Mouse (Mus musculus): ENCODE data around the gene Ywhae. TPM values are rescaled to one million over a fixed set of nuclear protein-coding genes. Genes with fewer than 3 reads are reported as not detected.

Gene Ywhae
- polyA plus RNA-seq, 1 experiment = 337 TPM

- Histone ChIP-seq H3K27ac (ENCODE audit: insufficient read depth, low read depth, low read length) (no peak overlapping the region), H3K4me3 (ENCODE audit: insufficient read depth, low read length) (no peak overlapping the region), H3K4me1 (ENCODE audit: control insufficient read depth, insufficient read depth, low read length) (peaks cover 22% of the 10 kb centered on the region)
- no peak for TF ChIP-seq CTCF (IDR thresholded peaks at IDR 0.05; ENCODE audit: low read depth, low read length)
- no peak for TF ChIP-seq POLR2A (IDR thresholded peaks at IDR 0.05; ENCODE audit: borderline replicate concordance, low read depth, low read length)
Measured at GRCm38 (mm10) chr11:75736978-75737377, 4.3 kb downstream of the Ywhae start.

- peaks cover 19% of the 10 kb centered on the region for H3K4me1 ChIP-seq (ENCODE audit: control insufficient read depth, insufficient read depth, low read length)
- H3K4me3 ChIP-seq (ENCODE audit: insufficient read depth, low read length) = no peak overlapping the region
- H3K27ac ChIP-seq (ENCODE audit: insufficient read depth, low read depth, low read length) = no peak overlapping the region
- TF ChIP-seq POLR2A (IDR thresholded peaks at IDR 0.05; ENCODE audit: borderline replicate concordance, low read depth, low read length) (no peak), CTCF (IDR thresholded peaks at IDR 0.05; ENCODE audit: low read depth, low read length) (no peak)
Measured at GRCm38 (mm10) chr11:75737806-75738476, 5.3 kb downstream of the Ywhae start.

- TF ChIP-seq POLR2A (IDR thresholded peaks at IDR 0.05; ENCODE audit: borderline replicate concordance, low read depth, low read length) = no peak
- no peak for TF ChIP-seq CTCF (IDR thresholded peaks at IDR 0.05; ENCODE audit: low read depth, low read length)
- H3K27ac ChIP-seq (ENCODE audit: insufficient read depth, low read depth, low read length) = no peak overlapping the region
- H3K4me3 ChIP-seq (ENCODE audit: insufficient read depth, low read length) = no peak overlapping the region
- peaks cover 19% of the 10 kb centered on the region for H3K4me1 ChIP-seq (ENCODE audit: control insufficient read depth, insufficient read depth, low read length)
Measured at GRCm38 (mm10) chr11:75738477-75738821, 5.8 kb downstream of the Ywhae start.

- H3K4me1 ChIP-seq (ENCODE audit: control insufficient read depth, insufficient read depth, low read length) = peaks cover 19% of the 10 kb centered on the region
Measured at GRCm38 (mm10) chr11:75740204-75740603, 7.5 kb downstream of the Ywhae start.

GRCm38 (mm10) chr11:75741615-75742014, 8.9 kb downstream of the Ywhae start:
- Histone ChIP-seq H3K4me1 (ENCODE audit: control insufficient read depth, insufficient read depth, low read length) (peaks cover 17% of the 10 kb centered on the region), H3K27ac (ENCODE audit: insufficient read depth, low read depth, low read length) (no peak overlapping the region), H3K4me3 (ENCODE audit: insufficient read depth, low read length) (no peak overlapping the region)
- no peak for TF ChIP-seq CTCF (IDR thresholded peaks at IDR 0.05; ENCODE audit: low read depth, low read length)
- TF ChIP-seq POLR2A (IDR thresholded peaks at IDR 0.05; ENCODE audit: borderline replicate concordance, low read depth, low read length) = no peak

More at GRCm38 (mm10) chr11:75740204-75740603, 7.5 kb downstream of the Ywhae start:
- TF ChIP-seq POLR2A (IDR thresholded peaks at IDR 0.05; ENCODE audit: borderline replicate concordance, low read depth, low read length) (no peak), CTCF (IDR thresholded peaks at IDR 0.05; ENCODE audit: low read depth, low read length) (no peak)
- H3K4me3 ChIP-seq (ENCODE audit: insufficient read depth, low read length) = no peak overlapping the region
- no peak overlapping the region for H3K27ac ChIP-seq (ENCODE audit: insufficient read depth, low read depth, low read length)

- peaks cover 11% of the 10 kb centered on the region for H3K4me1 ChIP-seq (ENCODE audit: control insufficient read depth, insufficient read depth, low read length)
- no peak for TF ChIP-seq CTCF (IDR thresholded peaks at IDR 0.05; ENCODE audit: low read depth, low read length)
- TF ChIP-seq POLR2A (IDR thresholded peaks at IDR 0.05; ENCODE audit: borderline replicate concordance, low read depth, low read length) = no peak
Measured at GRCm38 (mm10) chr11:75744761-75745160, 12.1 kb downstream of the Ywhae start.

GRCm38 (mm10) chr11:75750537-75750936, 17.9 kb downstream of the Ywhae start:
- peaks cover 11% of the 10 kb centered on the region for H3K4me1 ChIP-seq (ENCODE audit: control insufficient read depth, insufficient read depth, low read length)
- no peak overlapping the region for H3K27ac ChIP-seq (ENCODE audit: insufficient read depth, low read depth, low read length)
- H3K4me3 ChIP-seq (ENCODE audit: insufficient read depth, low read length) = no peak overlapping the region
- TF ChIP-seq CTCF (IDR thresholded peaks at IDR 0.05; ENCODE audit: low read depth, low read length) = no peak
- TF ChIP-seq POLR2A (IDR thresholded peaks at IDR 0.05; ENCODE audit: borderline replicate concordance, low read depth, low read length) = no peak

More at GRCm38 (mm10) chr11:75744761-75745160, 12.1 kb downstream of the Ywhae start:
- H3K4me3 ChIP-seq (ENCODE audit: insufficient read depth, low read length) = no peak overlapping the region
- no peak overlapping the region for H3K27ac ChIP-seq (ENCODE audit: insufficient read depth, low read depth, low read length)

GRCm38 (mm10) chr11:75751082-75751481, 18.4 kb downstream of the Ywhae start:
- H3K4me3 ChIP-seq (ENCODE audit: insufficient read depth, low read length) = no peak overlapping the region
- H3K27ac ChIP-seq (ENCODE audit: insufficient read depth, low read depth, low read length) = no peak overlapping the region
- no peak for TF ChIP-seq CTCF (IDR thresholded peaks at IDR 0.05; ENCODE audit: low read depth, low read length)
- TF ChIP-seq POLR2A (IDR thresholded peaks at IDR 0.05; ENCODE audit: borderline replicate concordance, low read depth, low read length) = no peak
- peaks cover 15% of the 10 kb centered on the region for H3K4me1 ChIP-seq (ENCODE audit: control insufficient read depth, insufficient read depth, low read length)

GRCm38 (mm10) chr11:75756687-75757086, 24.0 kb downstream of the Ywhae start:
- no peak for TF ChIP-seq CTCF (IDR thresholded peaks at IDR 0.05; ENCODE audit: low read depth, low read length)
- TF ChIP-seq POLR2A (IDR thresholded peaks at IDR 0.05; ENCODE audit: borderline replicate concordance, low read depth, low read length) = no peak
- H3K4me1 ChIP-seq (ENCODE audit: control insufficient read depth, insufficient read depth, low read length) = peaks cover 19% of the 10 kb centered on the region
- no peak overlapping the region for H3K4me3 ChIP-seq (ENCODE audit: insufficient read depth, low read length)
- no peak overlapping the region for H3K27ac ChIP-seq (ENCODE audit: insufficient read depth, low read depth, low read length)

GRCm38 (mm10) chr11:75758553-75758952, 25.9 kb downstream of the Ywhae start:
- H3K4me1 ChIP-seq (ENCODE audit: control insufficient read depth, insufficient read depth, low read length) = peaks cover 19% of the 10 kb centered on the region
- no peak overlapping the region for H3K4me3 ChIP-seq (ENCODE audit: insufficient read depth, low read length)
- no peak overlapping the region for H3K27ac ChIP-seq (ENCODE audit: insufficient read depth, low read depth, low read length)
- no peak for TF ChIP-seq CTCF (IDR thresholded peaks at IDR 0.05; ENCODE audit: low read depth, low read length)
- TF ChIP-seq POLR2A (IDR thresholded peaks at IDR 0.05; ENCODE audit: borderline replicate concordance, low read depth, low read length) = no peak

Measured in bone marrow macrophage, adult 2 months (primary cell).